Mouse (Mus musculus) E14TG2a.4 (cell line): ENCODE measurements around the gene Kif17.

ENCODE experiments used
- CTCF ChIP-seq: conservative IDR thresholded peaks from 2 replicates; pipeline ENCODE4 v1.5.1; 2014; ENCODE audit warnings: low read length
- NANOG ChIP-seq: IDR thresholded peaks from 2 replicates; pipeline ENCODE4 v1.6.1; 2014; ENCODE audit warnings: borderline replicate concordance, low read length, mixed read lengths

DNA sequence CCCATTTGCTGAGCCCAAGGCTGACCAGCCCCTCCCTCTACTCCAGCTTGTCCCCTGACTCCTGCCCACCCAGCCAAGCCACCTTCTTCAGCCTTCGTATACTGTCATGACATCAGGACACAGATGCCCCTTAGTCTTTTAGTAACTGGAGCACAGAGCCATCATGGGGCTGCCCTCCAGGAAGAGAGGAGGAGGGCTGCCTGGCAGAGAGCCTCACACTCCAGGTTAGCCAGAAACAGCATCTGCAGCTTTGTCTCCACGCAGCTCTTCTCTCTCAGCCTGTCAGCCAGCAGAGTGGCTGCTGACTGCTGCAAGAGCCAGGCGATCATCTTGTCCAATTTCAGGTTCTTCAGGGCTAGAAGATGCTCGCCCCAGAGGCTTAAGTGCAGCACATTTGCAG is 63.6 kb downstream of the Kif17 start:
- no peak for TF ChIP-seq CTCF
- no peak for TF ChIP-seq NANOG
